Mouse (Mus musculus) heart, postnatal 0 days (tissue): ENCODE data around the gene BC004004. TPM values are rescaled to one million over a fixed set of nuclear protein-coding genes. Genes with fewer than 3 reads are reported as not detected.
A peak's percentile ranks its signal among the peaks of the same experiment; 100 is the strongest.

Experiments
- ATAC-seq: fragments of 200-750 bp; cut with Nextera tagmentation; 2 replicates; pipeline ENCODE4 v1.8.0; 2017; ENCODE audit warnings: low read depth, moderate number of reproducible peaks, moderate library complexity; ENCODE audit not compliant: insufficient read depth
- DNase-seq: peaks from one replicate; pipeline ENCODE4 v3.0.0-alpha.2; 2016; ENCODE audit warnings: low spot score
- H3K27ac ChIP-seq: fragments of 300-500 bp; sonication (generic); 2 replicates; pipeline ENCODE4 v1.5.1; 2014; ENCODE audit warnings: low read depth, mild to moderate bottlenecking
- H3K27me3 ChIP-seq: fragments of 300-500 bp; sonication (generic); 2 replicates; pipeline ENCODE4 v1.6.1; 2014; ENCODE audit warnings: low read length, mixed read lengths; ENCODE audit not compliant: control insufficient read depth, insufficient read depth
- H3K36me3 ChIP-seq: fragments of 300-500 bp; sonication (generic); replicated peaks from 2 replicates; pipeline ENCODE4 v1.6.1; 2014; ENCODE audit warnings: low read length, mixed read lengths; ENCODE audit not compliant: control insufficient read depth, insufficient read depth
- H3K4me1 ChIP-seq: fragments of 300-500 bp; sonication (generic); 2 replicates; pipeline ENCODE4 v1.6.1; 2014; ENCODE audit warnings: antibody characterized with exemption; ENCODE audit not compliant: control insufficient read depth, insufficient read depth
- H3K4me2 ChIP-seq: fragments of 300-500 bp; sonication (generic); 2 replicates; pipeline ENCODE4 v1.6.1; 2014; ENCODE audit warnings: low read depth, mild to moderate bottlenecking, low read length, moderate library complexity
- H3K4me3 ChIP-seq: fragments of 300-500 bp; sonication (generic); 2 replicates; pipeline ENCODE4 v1.5.1; 2014; ENCODE audit warnings: low read depth, low read length
- H3K9ac ChIP-seq: fragments of 300-500 bp; sonication (generic); replicated peaks from 2 replicates; pipeline ENCODE4 v1.6.1; 2014; ENCODE audit warnings: low read depth, low read length, mixed read lengths
- H3K9me3 ChIP-seq: fragments of 300-500 bp; sonication (generic); replicated peaks from 2 replicates; pipeline ENCODE4 v1.6.1; 2016; ENCODE audit warnings: low read length; ENCODE audit not compliant: control insufficient read depth
- CTCF ChIP-seq: IDR thresholded peaks from 2 replicates; pipeline ENCODE4 v1.5.1; 2016; ENCODE audit warnings: antibody characterized with exemption, control low read depth, low read depth
- EP300 ChIP-seq: IDR thresholded peaks from 2 replicates; pipeline ENCODE4 v1.6.1; 2016; ENCODE audit warnings: antibody characterized with exemption, low read depth
- WGBS: fragments of 180-500 bp; shearing (Covaris S2); extraction: QIAGEN DNeasy Blood & Tissue Kit; methylation state at CpG from one replicate; pipeline ENCODE4 v1.1.7; 2014; 5-methylcytosine and 5-hydroxymethylcytosine counted together
- polyA plus RNA-seq: library from polyadenylated mRNA; unstranded; fragments of >200 nt; fragmentation: Nextera tagmentation; extraction: Ambion mirVana; gene quantifications from 2 replicates; pipeline ENCODE4 v1.2.1, GENCODE M21; 2015
- total RNA-seq: library from RNA; depleted of rRNA; stranded (reverse); fragments of >200 nt; gene quantifications from 2 replicates; pipeline ENCODE4 v1.2.3, GENCODE M21; 2014; ENCODE audit warnings: low replicate concordance

The BC004004 gene
- total and polyA plus RNA-seq, 2 experiments from 2014 or later, result 140 to 234 TPM

GRCm38 (mm10) chr17:29267931-29268681 is 482 bp upstream of the BC004004 start:
- H3K27ac ChIP-seq, result peak overlapping the region; percentile 97
- H3K4me1 ChIP-seq, result peaks cover 14% of the 10 kb centered on the region
- DNase-seq (no peak), ATAC-seq (no peak)
- H3K27me3 ChIP-seq, result no peaks in the 10 kb centered on the region
- WGBS, result 61% methylated on average over 6 of the region's 6 CpGs
- TF ChIP-seq EP300, result no peak
- TF ChIP-seq CTCF, result no peak
- no peaks in the 10 kb centered on the region for H3K36me3 ChIP-seq
- peak overlapping the region; percentile 80 for H3K4me2 ChIP-seq
- peak overlapping the region; percentile 94 for H3K4me3 ChIP-seq
- H3K9ac ChIP-seq, result 0 out of 2 replicates have a peak overlapping the region, but pooled peaks have one; percentile 94
- no peaks in the 10 kb centered on the region for H3K9me3 ChIP-seq

- Histone ChIP-seq H3K9ac (peak overlapping the region; percentile 94), H3K27ac (peak overlapping the region; percentile 97), H3K9me3 (no peaks in the 10 kb centered on the region), H3K4me3 (peak overlapping the region; percentile 94), H3K4me1 (peaks cover 16% of the 10 kb centered on the region; the same call in 1 of the 2 replicates), H3K36me3 (no peaks in the 10 kb centered on the region), H3K27me3 (no peaks in the 10 kb centered on the region), H3K4me2 (peak overlapping the region; percentile 80)
- ATAC-seq (no peak), DNase-seq (no peak)
- WGBS, result 12% methylated on average over 10 of the region's 10 CpGs
- no peak for TF ChIP-seq CTCF
- TF ChIP-seq EP300, result no peak
Observed at GRCm38 (mm10) chr17:29269349-29269706, 740 bp downstream of the BC004004 start.

GRCm38 (mm10) chr17:29270148-29270698 is 1.6 kb downstream of the BC004004 start:
- H3K9ac ChIP-seq, result no peak overlapping the region
- H3K4me3 ChIP-seq, result no peak overlapping the region
- H3K4me2 ChIP-seq, result no peak overlapping the region; the same call in 1 of the 2 replicates
- no peak overlapping the region for H3K27ac ChIP-seq
- no peaks in the 10 kb centered on the region for H3K27me3 ChIP-seq
- H3K4me1 ChIP-seq, result peaks cover 16% of the 10 kb centered on the region; the same call in 1 of the 2 replicates
- no peaks in the 10 kb centered on the region for H3K9me3 ChIP-seq
- ATAC-seq (no peak), DNase-seq (no peak)
- no peak for TF ChIP-seq CTCF
- TF ChIP-seq EP300, result no peak
- WGBS, result 90% methylated on average over 9 of the region's 9 CpGs
- H3K36me3 ChIP-seq, result no peaks in the 10 kb centered on the region

- H3K27ac ChIP-seq, result no peak overlapping the region
- no peak for TF ChIP-seq CTCF
- TF ChIP-seq EP300, result no peak
- H3K27me3 ChIP-seq, result no peaks in the 10 kb centered on the region
- H3K4me2 ChIP-seq, result no peak overlapping the region
- H3K4me1 ChIP-seq, result peaks cover 16% of the 10 kb centered on the region; the same call in 1 of the 2 replicates
- no peak overlapping the region for H3K9ac ChIP-seq
- WGBS, result 90% methylated on average over 7 of the region's 7 CpGs
- H3K4me3 ChIP-seq, result no peak overlapping the region
- no peaks in the 10 kb centered on the region for H3K36me3 ChIP-seq
- DNase-seq, result no peak
- ATAC-seq, result no peak
- no peaks in the 10 kb centered on the region for H3K9me3 ChIP-seq
Observed at GRCm38 (mm10) chr17:29273156-29273555, 4.6 kb downstream of the BC004004 start.

GRCm38 (mm10) chr17:29273889-29274288 is 5.3 kb downstream of the BC004004 start:
- Histone ChIP-seq H3K36me3 (0 out of 2 replicates have a peak, but pooled peaks cover 5% of the 10 kb centered on the region), H3K27me3 (no peaks in the 10 kb centered on the region), H3K4me2 (no peak overlapping the region), H3K4me1 (peaks cover 16% of the 10 kb centered on the region; the same call in 1 of the 2 replicates), H3K9ac (peak overlapping the region; percentile 33; the same call in 1 of the 2 replicates), H3K27ac (no peak overlapping the region), H3K4me3 (no peak overlapping the region), H3K9me3 (no peaks in the 10 kb centered on the region)
- TF ChIP-seq CTCF, result no peak
- no peak for TF ChIP-seq EP300
- 63% methylated on average over 11 of the region's 11 CpGs for WGBS
- ATAC-seq, result no peak
- no peak for DNase-seq
